Mouse (Mus musculus): Measurements from ENCODE around the gene Sec23a. TPM values are rescaled to one million over a fixed set of nuclear protein-coding genes. Genes with fewer than 3 reads are reported as not detected.
"Not testable (repeated sequence)": the region's sequence is repeated elsewhere in the genome, so short reads cannot be mapped to it uniquely, and the experiment has no call there.

Sec23a gene
- total RNA-seq (2021) = 10 to 100 TPM; 51.0 to 53.8 TPM

- peak; percentile 99 for DNase-seq
Observed at GRCm38 (mm10) chr12:59011844-59012709, at the start of gene Sec23a. TSS of gene Sec23a (minus strand) at chr12:59012017.

GRCm38 (mm10) chr12:59060993-59061595, 49.3 kb upstream of the Sec23a start, which contains the start of gene Trappc6b:
TSS of gene Trappc6b (minus strand) at chr12:59061472.
- DNase-seq = peak; percentile 89

- DNase-seq = no peak
Observed at GRCm38 (mm10) chr12:59060322-59060721, 48.5 kb upstream of the Sec23a start.

- DNase-seq = not testable (repeated sequence)
Observed at GRCm38 (mm10) chr12:59058242-59058641, 46.4 kb upstream of the Sec23a start.

GRCm38 (mm10) chr12:59056222-59056621, 44.4 kb upstream of the Sec23a start:
- DNase-seq = no peak

- DNase-seq = no peak
Observed at GRCm38 (mm10) chr12:59055196-59055850, 43.5 kb upstream of the Sec23a start.

- DNase-seq = no peak
Observed at GRCm38 (mm10) chr12:59053976-59054375, 42.2 kb upstream of the Sec23a start.

GRCm38 (mm10) chr12:59053166-59053565, 41.3 kb upstream of the Sec23a start:
- DNase-seq = no peak

- DNase-seq = no peak
Observed at GRCm38 (mm10) chr12:59052470-59052869, 40.7 kb upstream of the Sec23a start.

GRCm38 (mm10) chr12:59040851-59041250, 29.0 kb upstream of the Sec23a start:
- no peak for DNase-seq

- peak; percentile 55 for DNase-seq
Observed at GRCm38 (mm10) chr12:59039971-59040844, 28.4 kb upstream of the Sec23a start.

GRCm38 (mm10) chr12:59039162-59039970, 27.5 kb upstream of the Sec23a start:
- DNase-seq = no peak

GRCm38 (mm10) chr12:59032101-59032500, 20.3 kb upstream of the Sec23a start:
- DNase-seq = no peak

GRCm38 (mm10) chr12:59021306-59021705, 9.5 kb upstream of the Sec23a start:
- DNase-seq = no peak

- no peak for DNase-seq
Observed at GRCm38 (mm10) chr12:59019891-59020290, 8.1 kb upstream of the Sec23a start.

GRCm38 (mm10) chr12:59017970-59018369, 6.2 kb upstream of the Sec23a start:
- no peak for DNase-seq

GRCm38 (mm10) chr12:59013234-59013633, 1.4 kb upstream of the Sec23a start, which contains the start of gene Gemin2:
TSS of gene Gemin2 (plus strand) at chr12:59013393.
- peak; percentile 92 for DNase-seq

GRCm38 (mm10) chr12:59012710-59013091, 884 bp upstream of the Sec23a start:
- peak; percentile 10 for DNase-seq

- DNase-seq = no peak
Observed at GRCm38 (mm10) chr12:59011275-59011843, 458 bp downstream of the Sec23a start.

- DNase-seq = no peak
Observed at GRCm38 (mm10) chr12:59010482-59010881, 1.3 kb downstream of the Sec23a start.

- no peak for DNase-seq
Observed at GRCm38 (mm10) chr12:58985766-58986165, 26.1 kb downstream of the Sec23a start.
